Mouse (Mus musculus): ENCODE results near the gene Wars2. TPM values are rescaled to one million over a fixed set of nuclear protein-coding genes. Genes with fewer than 3 reads are reported as not detected.
A peak's percentile ranks its signal among the peaks of the same experiment; 100 is the strongest.

The Wars2 gene
- polyA plus RNA-seq, 1 experiment from 2014 or later, result 7.9 TPM

- H3K27ac ChIP-seq, result no peak overlapping the region
- 34% methylated on average over 1 of the region's 1 CpGs for WGBS
Observed at GRCm38 (mm10) chr3:99208416-99208815, 67.5 kb downstream of the Wars2 start.

GRCm38 (mm10) chr3:99211105-99211698 is 70.3 kb downstream of the Wars2 start:
- Histone ChIP-seq H3K4me3 (replicated peaks) (no peak overlapping the region), H3K4me2 (no peak overlapping the region), H3K4me1 (no peaks in the 10 kb centered on the region), H3K9ac (no peak overlapping the region), H3K36me3 (no peaks in the 10 kb centered on the region), H3K27ac (no peak overlapping the region), H3K27me3 (replicated peaks) (no peaks in the 10 kb centered on the region), H3K9me3 (no peaks in the 10 kb centered on the region)
- 33% methylated on average over 14 of the region's 14 CpGs for WGBS
- ATAC-seq (ENCODE audit: insufficient read depth, low FRiP score, low read depth), result no peak

More at GRCm38 (mm10) chr3:99208416-99208815, 67.5 kb downstream of the Wars2 start:
- H3K27me3 ChIP-seq (replicated peaks), result no peaks in the 10 kb centered on the region
- no peak overlapping the region for H3K4me2 ChIP-seq
- no peak overlapping the region for H3K9ac ChIP-seq
- H3K36me3 ChIP-seq, result no peaks in the 10 kb centered on the region
- no peaks in the 10 kb centered on the region for H3K9me3 ChIP-seq
- no peaks in the 10 kb centered on the region for H3K4me1 ChIP-seq
- ATAC-seq (ENCODE audit: insufficient read depth, low FRiP score, low read depth), result no peak
- no peak overlapping the region for H3K4me3 ChIP-seq (replicated peaks)

- no peaks in the 10 kb centered on the region for H3K36me3 ChIP-seq
- 77% methylated on average over 2 of the region's 2 CpGs for WGBS
- H3K9me3 ChIP-seq, result no peaks in the 10 kb centered on the region
- no peaks in the 10 kb centered on the region for H3K4me1 ChIP-seq
- H3K4me3 ChIP-seq (replicated peaks), result no peak overlapping the region
- no peak for ATAC-seq (ENCODE audit: insufficient read depth, low FRiP score, low read depth)
- H3K4me2 ChIP-seq, result no peak overlapping the region
- H3K27ac ChIP-seq, result no peak overlapping the region
- H3K9ac ChIP-seq, result no peak overlapping the region
- H3K27me3 ChIP-seq (replicated peaks), result peaks cover 3% of the 10 kb centered on the region; the same call in 1 of the 2 replicates
Observed at GRCm38 (mm10) chr3:99227807-99228206, 86.9 kb downstream of the Wars2 start.

GRCm38 (mm10) chr3:99233393-99234318 is 92.8 kb downstream of the Wars2 start:
- no peak overlapping the region for H3K9ac ChIP-seq
- H3K27ac ChIP-seq, result no peak overlapping the region
- 8% methylated on average over 20 of the region's 20 CpGs for WGBS
- no peaks in the 10 kb centered on the region for H3K9me3 ChIP-seq
- ATAC-seq (ENCODE audit: insufficient read depth, low FRiP score, low read depth), result no peak
- H3K4me3 ChIP-seq (replicated peaks), result peak overlapping the region; percentile 13
- H3K36me3 ChIP-seq, result no peaks in the 10 kb centered on the region
- peak overlapping the region; percentile 40 for H3K4me2 ChIP-seq
- peaks cover 55% of the 10 kb centered on the region for H3K27me3 ChIP-seq (replicated peaks)
- no peaks in the 10 kb centered on the region for H3K4me1 ChIP-seq

GRCm38 (mm10) chr3:99234319-99234869 is 93.5 kb downstream of the Wars2 start:
- 3% methylated on average over 17 of the region's 17 CpGs for WGBS
- no peaks in the 10 kb centered on the region for H3K36me3 ChIP-seq
- peaks cover 62% of the 10 kb centered on the region for H3K27me3 ChIP-seq (replicated peaks)
- H3K4me2 ChIP-seq, result peak overlapping the region; percentile 40
- no peaks in the 10 kb centered on the region for H3K9me3 ChIP-seq
- H3K4me1 ChIP-seq, result no peaks in the 10 kb centered on the region
- no peak overlapping the region for H3K9ac ChIP-seq
- no peak for ATAC-seq (ENCODE audit: insufficient read depth, low FRiP score, low read depth)
- H3K27ac ChIP-seq, result no peak overlapping the region
- peak overlapping the region; percentile 13 for H3K4me3 ChIP-seq (replicated peaks)

- H3K27ac ChIP-seq, result no peak overlapping the region
- WGBS, result 5% methylated on average over 23 of the region's 23 CpGs
Observed at GRCm38 (mm10) chr3:99235116-99235803, 94.4 kb downstream of the Wars2 start.

GRCm38 (mm10) chr3:99235804-99236755 is 95.2 kb downstream of the Wars2 start:
- Histone ChIP-seq H3K9me3 (no peaks in the 10 kb centered on the region), H3K4me1 (no peaks in the 10 kb centered on the region; the same call in 1 of the 2 replicates), H3K36me3 (no peaks in the 10 kb centered on the region), H3K4me3 (replicated peaks) (no peak overlapping the region), H3K4me2 (no peak overlapping the region), H3K9ac (no peak overlapping the region), H3K27me3 (replicated peaks) (peaks cover 77% of the 10 kb centered on the region), H3K27ac (no peak overlapping the region)
- ATAC-seq (ENCODE audit: insufficient read depth, low FRiP score, low read depth), result no peak
- 4% methylated on average over 18 of the region's 18 CpGs for WGBS

More at GRCm38 (mm10) chr3:99235116-99235803, 94.4 kb downstream of the Wars2 start:
- H3K9ac ChIP-seq, result no peak overlapping the region
- H3K4me3 ChIP-seq (replicated peaks), result no peak overlapping the region
- no peaks in the 10 kb centered on the region for H3K4me1 ChIP-seq
- ATAC-seq (ENCODE audit: insufficient read depth, low FRiP score, low read depth), result no peak
- no peaks in the 10 kb centered on the region for H3K9me3 ChIP-seq
- no peak overlapping the region for H3K4me2 ChIP-seq
- H3K27me3 ChIP-seq (replicated peaks), result peaks cover 69% of the 10 kb centered on the region
- no peaks in the 10 kb centered on the region for H3K36me3 ChIP-seq

- 4% methylated on average over 1 of the region's 1 CpGs for WGBS
- Histone ChIP-seq H3K4me2 (no peak overlapping the region), H3K27me3 (replicated peaks) (peaks cover 91% of the 10 kb centered on the region), H3K36me3 (no peaks in the 10 kb centered on the region), H3K4me3 (replicated peaks) (no peak overlapping the region), H3K9ac (no peak overlapping the region), H3K4me1 (peaks cover 3% of the 10 kb centered on the region), H3K27ac (no peak overlapping the region), H3K9me3 (no peaks in the 10 kb centered on the region)
- ATAC-seq (ENCODE audit: insufficient read depth, low FRiP score, low read depth), result no peak
Observed at GRCm38 (mm10) chr3:99238691-99239090, 97.8 kb downstream of the Wars2 start.

GRCm38 (mm10) chr3:99239301-99240045 is 98.6 kb downstream of the Wars2 start:
- no peaks in the 10 kb centered on the region for H3K9me3 ChIP-seq
- no peak for ATAC-seq (ENCODE audit: insufficient read depth, low FRiP score, low read depth)

GRCm38 (mm10) chr3:99240213-99240720 is 99.4 kb downstream of the Wars2 start, which contains the start of gene Tbx15:
Gene Tbx15, plus strand, starts transcription at chr3:99240381.
- ATAC-seq (ENCODE audit: insufficient read depth, low FRiP score, low read depth), result no peak
- Histone ChIP-seq H3K4me1 (peaks cover 3% of the 10 kb centered on the region), H3K36me3 (no peaks in the 10 kb centered on the region), H3K4me3 (replicated peaks) (no peak within 1 kb of the TSS), H3K27ac (no peak within 1 kb of the TSS), H3K9ac (no peak within 1 kb of the TSS), H3K27me3 (replicated peaks) (peaks cover 89% of the 10 kb centered on the region), H3K9me3 (no peaks in the 10 kb centered on the region), H3K4me2 (peak within 1 kb of the TSS; percentile 17; the same call in 1 of the 2 replicates)
- WGBS, result 3% methylated on average over 20 of the region's 20 CpGs

More at GRCm38 (mm10) chr3:99239301-99240045, 98.6 kb downstream of the Wars2 start:
- 1% methylated on average over 20 of the region's 20 CpGs for WGBS
- Histone ChIP-seq H3K4me3 (replicated peaks) (no peak overlapping the region), H3K4me2 (no peak overlapping the region), H3K27me3 (replicated peaks) (peaks cover 89% of the 10 kb centered on the region), H3K4me1 (peaks cover 3% of the 10 kb centered on the region), H3K27ac (no peak overlapping the region), H3K9ac (no peak overlapping the region), H3K36me3 (no peaks in the 10 kb centered on the region)
